Mouse (Mus musculus): ENCODE measurements around the gene Aanat. TPM values are rescaled to one million over a fixed set of nuclear protein-coding genes. Genes with fewer than 3 reads are reported as not detected.

Gene Aanat
- polyA plus RNA-seq, 1 experiment from 2014 or later = not detected

Other genes starting within 250 kb of the Aanat start
- 6.1 and 6.8 TPM in 2 replicates for gene Rnf157, start 173.4 kb upstream of the Aanat start, polyA plus RNA-seq (2015; fragmentation: Nextera tagmentation; extraction: Ambion mirVana)
- 51.2 and 51.4 TPM in 2 replicates for gene Ubald2, start 152.3 kb upstream of the Aanat start, polyA plus RNA-seq (2015; fragmentation: Nextera tagmentation; extraction: Ambion mirVana)
- gene Qrich2, start 120.2 kb upstream of the Aanat start, polyA plus RNA-seq (2015; fragmentation: Nextera tagmentation; extraction: Ambion mirVana) = 0.15 and 0.32 TPM in 2 replicates
- 217 and 226 TPM in 2 replicates for gene Prpsap1, start 92.2 kb upstream of the Aanat start, polyA plus RNA-seq (2015; fragmentation: Nextera tagmentation; extraction: Ambion mirVana)
- 5.8 and 5.9 TPM in 2 replicates for gene Sphk1, start 55.5 kb upstream of the Aanat start, polyA plus RNA-seq (2015; fragmentation: Nextera tagmentation; extraction: Ambion mirVana)
- 5.8 and 6.4 TPM in 2 replicates for gene Ube2o, start 5.0 kb upstream of the Aanat start, polyA plus RNA-seq (2015; fragmentation: Nextera tagmentation; extraction: Ambion mirVana)
- gene Rhbdf2, start 40.6 kb downstream of the Aanat start, polyA plus RNA-seq (2015; fragmentation: Nextera tagmentation; extraction: Ambion mirVana) = 11.4 and 12.8 TPM in 2 replicates
- 1.3 and 1.5 TPM in 2 replicates for gene Prcd, start 67.1 kb downstream of the Aanat start, polyA plus RNA-seq (2015; fragmentation: Nextera tagmentation; extraction: Ambion mirVana)
- gene Cygb, start 67.9 kb downstream of the Aanat start, polyA plus RNA-seq (2015; fragmentation: Nextera tagmentation; extraction: Ambion mirVana) = 17.0 and 17.5 TPM in 2 replicates
- not detected in 2 replicates for gene St6galnac1, start 189.1 kb downstream of the Aanat start, polyA plus RNA-seq (2015; fragmentation: Nextera tagmentation; extraction: Ambion mirVana)
- gene Mxra7, start 241.6 kb downstream of the Aanat start, polyA plus RNA-seq (2015; fragmentation: Nextera tagmentation; extraction: Ambion mirVana) = 15.6 and 17.0 TPM in 2 replicates

Data from kidney, embryonic 16.5 days (tissue).